Comparison of ENCODE assay signal across 26 mouse cellular contexts in genomic region chr10:128544151-128544657, GRCm38 (mm10). TPM values are rescaled to one million over a fixed set of nuclear protein-coding genes. Genes with fewer than 3 reads are reported as not detected.
DNase-seq lines count a peak whose midpoint lies in the region; ATAC-seq and TF ChIP-seq lines count a peak whose summit lies in the region.
"Had no signal": no experiment of that assay in that cellular context is flagged by ENCODE, and none has a peak within 500 bp of the region (broad histone marks: within the 10 kb centered on the region; RNA-seq: fewer than 3 reads in every experiment).

No protein-coding gene starts in this region.

- intact Hi-C loops in heart, postnatal 25 days (cut with DNase I): loop anchor here (5.0 kb wide), 1 partner anchor 37 kb away; no protein-coding TSS in a partner anchor

- no peak overlapping the region for H3K4me2 ChIP-seq in limb, embryonic 13.5 days (replicated peaks)
- H3K4me2 ChIP-seq: forebrain, embryonic 12.5 days; hindbrain, embryonic 13.5 days had no signal

- peak; percentile 51 for DNase-seq in cerebellum, adult 11-12 months
- DNase-seq in cerebellum, postnatal 25 days: no peak
- DNase-seq in heart, adult 11 months: peak; percentile 92
- DNase-seq in heart, postnatal 25 days (ENCODE audit: low spot score): no peak
- no peak for DNase-seq in limb, embryonic 10.5 days (ENCODE audit: low spot score)
- no peak for DNase-seq in G1E (ENCODE audit: low spot score)
- no peak for DNase-seq in layer of hippocampus, adult 9-11 months
- DNase-seq: adrenal gland, postnatal 14 days; cerebellum, adult 18-20 months; cerebellum, postnatal 14 days; gastrocnemius, postnatal 25 days; heart, postnatal 14 days; kidney, adult 8-10 months; kidney, postnatal 4 days; liver, postnatal 0 days; lung, postnatal 4 days; midbrain, embryonic 14.5 days had no signal

- no peak for TF ChIP-seq CTCF in G1E (IDR thresholded peaks at IDR 0.05; ENCODE audit: low read depth, low read length)

- peaks cover 46% of the 10 kb centered on the region for H3K36me3 ChIP-seq in limb, embryonic 13.5 days
- peaks cover 60% of the 10 kb centered on the region for H3K36me3 ChIP-seq in limb, embryonic 10.5 days
- peaks cover 58% of the 10 kb centered on the region for H3K36me3 ChIP-seq in G1E (replicated peaks)

- H3K4me1 ChIP-seq in limb, embryonic 13.5 days: peaks cover 16% of the 10 kb centered on the region
- peaks cover 24% of the 10 kb centered on the region for H3K4me1 ChIP-seq in limb, embryonic 10.5 days
- peaks cover 41% of the 10 kb centered on the region for H3K4me1 ChIP-seq in G1E (ENCODE audit: insufficient read depth, low read depth, low read length)

- 93% methylated on average over 15 of the region's 15 CpGs for WGBS in limb, embryonic 13.5 days
- WGBS in limb, embryonic 10.5 days: 95% methylated on average over 15 of the region's 15 CpGs

- H3K9me3 ChIP-seq in limb, embryonic 13.5 days: no peaks in the 10 kb centered on the region
- no peaks in the 10 kb centered on the region for H3K9me3 ChIP-seq in limb, embryonic 10.5 days (replicated peaks)
- no peaks in the 10 kb centered on the region for H3K9me3 ChIP-seq in G1E (replicated peaks)
- H3K9me3 ChIP-seq: forebrain, embryonic 12.5 days; hindbrain, embryonic 13.5 days; megakaryocyte, embryonic 14.5 days had no signal

- H3K9ac ChIP-seq in limb, embryonic 13.5 days: 0 out of 2 replicates have a peak overlapping the region, but pooled peaks have one; percentile 25
- H3K9ac ChIP-seq: forebrain, embryonic 12.5 days; liver, postnatal 0 days had no signal

- ATAC-seq in limb, embryonic 13.5 days (ENCODE audit: low FRiP score, low read depth): no peak
- no peak for ATAC-seq in G1E (ENCODE audit: extremely low read depth, insufficient number of reproducible peaks, low FRiP score, poor library complexity, severe bottlenecking)
- ATAC-seq: inflammation-experienced regulatory T-cells, adult 6 months; liver, postnatal 0 days had no signal

- H3K27me3 ChIP-seq in limb, embryonic 13.5 days: no peaks in the 10 kb centered on the region
- H3K27me3 ChIP-seq in limb, embryonic 10.5 days (ENCODE audit: low read depth, poor library complexity, severe bottlenecking): no peaks in the 10 kb centered on the region
- no peaks in the 10 kb centered on the region for H3K27me3 ChIP-seq in G1E (ENCODE audit: insufficient read depth, low read length)
- H3K27me3 ChIP-seq: CH12.LX; forebrain, embryonic 12.5 days; hindbrain, embryonic 13.5 days; megakaryocyte, embryonic 14.5 days had no signal

- no peak overlapping the region for H3K4me3 ChIP-seq in limb, embryonic 13.5 days
- H3K4me3 ChIP-seq in limb, embryonic 10.5 days: no peak overlapping the region
- peak overlapping the region; percentile 44; the same call in 1 of the 2 replicates for H3K4me3 ChIP-seq in G1E (ENCODE audit: low read depth, low read length)
- H3K4me3 ChIP-seq: erythroblast, embryonic 14.5 days; forebrain, embryonic 12.5 days; heart, adult 2 months; hindbrain, embryonic 13.5 days; megakaryocyte, embryonic 14.5 days had no signal

- H3K27ac ChIP-seq in limb, embryonic 13.5 days: no peak overlapping the region
- no peak overlapping the region for H3K27ac ChIP-seq in limb, embryonic 10.5 days
- H3K27ac ChIP-seq: forebrain, embryonic 12.5 days; heart, adult 2 months; hindbrain, embryonic 13.5 days; kidney, postnatal 0 days had no signal

RNA-seq across cellular contexts. Expression of gene Zc3h10, which starts 3.4 kb away (rescaled TPM):
- total RNA-seq in heart, postnatal 25 days (2021): 1 to 10 TPM; 7.6 to 9.1 TPM
- polyA plus RNA-seq in limb, embryonic 13.5 days (2015; fragmentation: Nextera tagmentation; extraction: Ambion mirVana): 16.4 and 17.3 TPM in 2 replicates
- 14.5 and 15.4 TPM in 2 replicates for polyA plus RNA-seq in limb, embryonic 10.5 days (2016; fragmentation: Nextera tagmentation; extraction: Ambion mirVana)
- 7.2 and 9.2 TPM in 2 replicates for total RNA-seq in G1E (2014; fragmentation: Nextera tagmentation)
- 12.0 and 13.3 TPM in 2 replicates for total RNA-seq in G1E (2017)
- 21.1 and 21.9 TPM in 2 replicates for polyA plus RNA-seq in G1E (2012)

RNA-seq across cellular contexts. Expression of gene Rpl41, which starts 4.9 kb away (rescaled TPM):
- total RNA-seq in heart, postnatal 25 days (2021): 1,000 to 10,000 TPM; 1,495 to 1,582 TPM
- 3,677 and 3,933 TPM in 2 replicates for polyA plus RNA-seq in limb, embryonic 13.5 days (2015; fragmentation: Nextera tagmentation; extraction: Ambion mirVana)
- polyA plus RNA-seq in limb, embryonic 10.5 days (2016; fragmentation: Nextera tagmentation; extraction: Ambion mirVana): 3,499 and 3,829 TPM in 2 replicates
- total RNA-seq in G1E (2014; fragmentation: Nextera tagmentation) (2,429 and 2,736 TPM in 2 replicates), G1E (2017) (5,596 and 6,924 TPM in 2 replicates)
- 10,155 and 11,415 TPM in 2 replicates for polyA plus RNA-seq in G1E (2012)

RNA-seq across cellular contexts. Expression of gene Esyt1, which starts 18.5 kb away (rescaled TPM):
- total RNA-seq in heart, postnatal 25 days (2021): 10 to 100 TPM; 16.8 to 19.0 TPM
- 24.0 and 28.0 TPM in 2 replicates for polyA plus RNA-seq in limb, embryonic 13.5 days (2015; fragmentation: Nextera tagmentation; extraction: Ambion mirVana)
- polyA plus RNA-seq in limb, embryonic 10.5 days (2016; fragmentation: Nextera tagmentation; extraction: Ambion mirVana): 7.0 and 8.4 TPM in 2 replicates
- total RNA-seq in G1E (2014; fragmentation: Nextera tagmentation) (31.8 and 36.0 TPM in 2 replicates), G1E (2017) (98.1 and 107 TPM in 2 replicates)
- 72.2 and 80.2 TPM in 2 replicates for polyA plus RNA-seq in G1E (2012)

RNA-seq across cellular contexts. Expression of gene Pa2g4, which starts 21.6 kb away (rescaled TPM):
- total RNA-seq in heart, postnatal 25 days (2021): 10 to 100 TPM; 45.8 to 48.6 TPM
- polyA plus RNA-seq in limb, embryonic 13.5 days (2015; fragmentation: Nextera tagmentation; extraction: Ambion mirVana): 198 and 200 TPM in 2 replicates
- 267 and 322 TPM in 2 replicates for polyA plus RNA-seq in limb, embryonic 10.5 days (2016; fragmentation: Nextera tagmentation; extraction: Ambion mirVana)
- 692 and 813 TPM in 2 replicates for total RNA-seq in G1E (2014; fragmentation: Nextera tagmentation)
- 212 and 245 TPM in 2 replicates for total RNA-seq in G1E (2017)
- polyA plus RNA-seq in G1E (2012): 659 and 767 TPM in 2 replicates

RNA-seq across cellular contexts. Expression of gene Erbb3, which starts 45.2 kb away (rescaled TPM):
- total RNA-seq in heart, postnatal 25 days (2021): 1 to 10 TPM; 8.3 to 8.6 TPM
- 14.5 and 17.5 TPM in 2 replicates for polyA plus RNA-seq in limb, embryonic 13.5 days (2015; fragmentation: Nextera tagmentation; extraction: Ambion mirVana)
- polyA plus RNA-seq in limb, embryonic 10.5 days (2016; fragmentation: Nextera tagmentation; extraction: Ambion mirVana): 3.2 and 5.3 TPM in 2 replicates
- total RNA-seq in G1E (2014; fragmentation: Nextera tagmentation) (2.0 and 2.2 TPM in 2 replicates), G1E (2017) (0.35 and 0.49 TPM in 2 replicates)
- polyA plus RNA-seq in G1E (2012): 0.15 and 0.17 TPM in 2 replicates

Comparison
In these comparisons a context has a peak if more than half of its experiments do, and no peak if none do; other contexts are left out.
1. DNase-seq: peak in cerebellum, adult 11-12 months (single experiment) and heart, adult 11 months (single experiment); none in cerebellum, postnatal 25 days (0 of 2), heart, postnatal 25 days (single experiment), limb, embryonic 10.5 days (single experiment), G1E (single experiment) and layer of hippocampus, adult 9-11 months (single experiment).